Mouse (Mus musculus): ENCODE results near the gene Znhit2.

- TF ChIP-seq CTCF (IDR thresholded peaks at IDR 0.05 in 2 of 3, conservative IDR thresholded peaks at IDR 0.05 in 1 of 3; ENCODE audit: control insufficient read depth in 1 of 3, insufficient read depth in 1 of 3, low read depth in 2 of 3, low read length in 3 of 3, poor library complexity in 1 of 3, severe bottlenecking in 1 of 3) (no peak), BHLHE40 (IDR thresholded peaks at IDR 0.05; ENCODE audit: borderline replicate concordance, low read depth, low read length) (no peak)
Observed at GRCm38 (mm10) chr19:6054296-6054695, 6.7 kb upstream of the Znhit2 start.

All from MEL (cell line).